Comparison of ENCODE assay signal across 29 mouse cellular contexts in the genomic region with DNA sequence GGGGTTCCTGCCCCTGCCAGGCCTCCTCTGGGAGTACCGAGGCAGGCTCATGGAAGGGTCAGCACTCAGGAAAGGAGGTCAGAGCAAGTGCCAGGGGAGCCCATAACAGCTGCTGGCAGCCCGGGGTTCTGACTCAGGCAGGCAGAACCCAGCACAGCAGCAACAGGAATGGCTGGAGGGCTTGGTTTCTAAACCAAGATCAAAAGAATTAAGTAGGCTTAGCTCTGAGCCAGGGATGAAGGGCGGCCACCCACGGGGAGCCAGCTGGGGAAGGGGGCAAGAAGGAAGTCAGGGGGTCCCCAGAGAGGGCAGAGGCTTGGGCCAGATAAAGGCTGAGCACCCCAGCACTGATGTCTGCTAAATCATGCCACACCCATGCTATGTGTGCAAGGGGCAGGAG.
DNase-seq lines count a peak whose midpoint lies in the region; ATAC-seq lines count a peak whose summit lies in the region.
"Had no signal": no experiment of that assay in that cellular context is flagged by ENCODE, and none has a peak within 500 bp of the region (broad histone marks: within the 10 kb centered on the region; RNA-seq: fewer than 3 reads in every experiment).

No protein-coding gene starts in this region.

- no peaks in the 10 kb centered on the region for H3K27me3 ChIP-seq in hindbrain, embryonic 15.5 days
- peaks cover 29% of the 10 kb centered on the region for H3K27me3 ChIP-seq in hindbrain, embryonic 10.5 days (ENCODE audit: insufficient read depth, poor library complexity, severe bottlenecking)
- H3K27me3 ChIP-seq in midbrain, embryonic 14.5 days (ENCODE audit: control insufficient read depth, insufficient read depth, low read length), result no peaks in the 10 kb centered on the region
- H3K27me3 ChIP-seq: neural tube, embryonic 12.5 days; stomach, embryonic 15.5 days had no signal

- no peak overlapping the region for H3K9ac ChIP-seq in hindbrain, embryonic 15.5 days
- H3K9ac ChIP-seq in midbrain, embryonic 14.5 days (replicated peaks; ENCODE audit: low read length), result no peak overlapping the region
- H3K9ac ChIP-seq: embryonic facial prominence, embryonic 13.5 days; forebrain, embryonic 13.5 days; heart, embryonic 15.5 days; intestine, embryonic 15.5 days; limb, embryonic 15.5 days; liver, embryonic 13.5 days; neural tube, embryonic 12.5 days; stomach, embryonic 15.5 days had no signal

- peaks cover 48% of the 10 kb centered on the region for H3K4me1 ChIP-seq in hindbrain, embryonic 15.5 days (replicated peaks)
- peaks cover 58% of the 10 kb centered on the region for H3K4me1 ChIP-seq in hindbrain, embryonic 10.5 days (replicated peaks)
- peaks cover 38% of the 10 kb centered on the region for H3K4me1 ChIP-seq in midbrain, embryonic 14.5 days (ENCODE audit: control insufficient read depth, insufficient read depth, low read length)
- H3K4me1 ChIP-seq: heart, embryonic 15.5 days; liver, embryonic 13.5 days; megakaryocyte, embryonic 14.5 days had no signal

- no peaks in the 10 kb centered on the region for H3K36me3 ChIP-seq in hindbrain, embryonic 15.5 days
- no peaks in the 10 kb centered on the region for H3K36me3 ChIP-seq in hindbrain, embryonic 10.5 days
- no peaks in the 10 kb centered on the region for H3K36me3 ChIP-seq in midbrain, embryonic 14.5 days (ENCODE audit: control insufficient read depth, insufficient read depth, low read length)
- H3K36me3 ChIP-seq: embryonic facial prominence, embryonic 13.5 days; heart, embryonic 15.5 days; intestine, embryonic 15.5 days; limb, embryonic 10.5 days; limb, embryonic 15.5 days; liver, embryonic 13.5 days; neural tube, embryonic 12.5 days; stomach, embryonic 15.5 days had no signal

- no peaks in the 10 kb centered on the region for H3K9me3 ChIP-seq in hindbrain, embryonic 15.5 days
- H3K9me3 ChIP-seq in hindbrain, embryonic 10.5 days, result no peaks in the 10 kb centered on the region
- no peaks in the 10 kb centered on the region for H3K9me3 ChIP-seq in midbrain, embryonic 14.5 days (ENCODE audit: control insufficient read depth, low read length)
- H3K9me3 ChIP-seq: embryonic facial prominence, embryonic 13.5 days; forebrain, embryonic 13.5 days; heart, embryonic 15.5 days; intestine, embryonic 15.5 days; limb, embryonic 10.5 days; limb, embryonic 15.5 days; liver, embryonic 13.5 days; megakaryocyte, embryonic 14.5 days; neural tube, embryonic 12.5 days; stomach, embryonic 15.5 days had no signal

- 0 out of 2 replicates have a peak overlapping the region, but pooled peaks have one; percentile 20 for H3K27ac ChIP-seq in hindbrain, embryonic 15.5 days (replicated peaks)
- no peak overlapping the region for H3K27ac ChIP-seq in hindbrain, embryonic 10.5 days
- 0 out of 2 replicates have a peak overlapping the region, but pooled peaks have one; percentile 2 for H3K27ac ChIP-seq in midbrain, embryonic 14.5 days (replicated peaks; ENCODE audit: low read depth, low read length)
- H3K27ac ChIP-seq: embryonic facial prominence, embryonic 13.5 days; forebrain, embryonic 13.5 days; heart, embryonic 15.5 days; hindbrain, postnatal 0 days; intestine, embryonic 15.5 days; limb, embryonic 10.5 days; limb, embryonic 15.5 days; liver, embryonic 13.5 days; neural tube, embryonic 12.5 days; stomach, embryonic 15.5 days had no signal

- H3K4me2 ChIP-seq in hindbrain, embryonic 15.5 days, result no peak overlapping the region
- H3K4me2 ChIP-seq in midbrain, embryonic 14.5 days (ENCODE audit: low read length), result no peak overlapping the region
- H3K4me2 ChIP-seq: embryonic facial prominence, embryonic 13.5 days; forebrain, embryonic 13.5 days; heart, embryonic 15.5 days; intestine, embryonic 15.5 days; limb, embryonic 15.5 days; liver, embryonic 13.5 days; neural tube, embryonic 12.5 days; stomach, embryonic 15.5 days had no signal

- WGBS in hindbrain, embryonic 15.5 days, result 16% methylated on average over 4 of the region's 4 CpGs
- WGBS in hindbrain, embryonic 10.5 days, result 12% methylated on average over 4 of the region's 4 CpGs
- 3% methylated on average over 4 of the region's 4 CpGs for WGBS in midbrain, embryonic 14.5 days

- DNase-seq in hindbrain, embryonic 10.5 days (ENCODE audit: low spot score), result no peak
- peak; percentile 63 for DNase-seq in retina, postnatal 1 day
- no peak for DNase-seq in retina, embryonic 14.5 days (ENCODE audit: low spot score)
- peak; percentile 50 for DNase-seq in midbrain, embryonic 14.5 days
- DNase-seq in adrenal gland, postnatal 4 days (ENCODE audit: low spot score in 2 of 2), result no peak
- DNase-seq: adrenal gland, postnatal 10 days; B cell, adult 2 months; cerebellum, adult 11-12 months; cerebellum, adult 9-11 months; gastrocnemius, postnatal 14 days; kidney, adult 8-10 months; kidney, postnatal 10 days; liver, embryonic 13.5 days; lung, adult 18-20 months; lung, postnatal 4 days; right cerebral cortex, postnatal 25 days had no signal

- no peak overlapping the region for H3K4me3 ChIP-seq in hindbrain, embryonic 15.5 days
- H3K4me3 ChIP-seq in hindbrain, embryonic 10.5 days, result no peak overlapping the region
- H3K4me3 ChIP-seq in midbrain, embryonic 14.5 days (replicated peaks; ENCODE audit: low read depth, low read length), result no peak overlapping the region
- H3K4me3 ChIP-seq: embryonic facial prominence, embryonic 13.5 days; forebrain, embryonic 13.5 days; heart, embryonic 15.5 days; intestine, embryonic 15.5 days; limb, embryonic 10.5 days; limb, embryonic 15.5 days; liver, embryonic 13.5 days; megakaryocyte, embryonic 14.5 days; neural tube, embryonic 12.5 days; stomach, embryonic 15.5 days had no signal

- no peak for ATAC-seq in hindbrain, embryonic 15.5 days (ENCODE audit: low FRiP score, low read depth)
- peak; percentile 27; the same call in 1 of the 2 replicates for ATAC-seq in midbrain, embryonic 14.5 days (ENCODE audit: low FRiP score, low TSS enrichment)
- ATAC-seq: activated CD4-positive, CD25-positive, alpha-beta regulatory T cell, adult 4 months; hindbrain, postnatal 0 days; intestine, embryonic 15.5 days; lung, postnatal 0 days had no signal

Comparison
In these comparisons a context has a peak if more than half of its experiments do, and no peak if none do; other contexts are left out.
1. DNase-seq: peak in retina, postnatal 1 day (single experiment) and midbrain, embryonic 14.5 days (single experiment); none in hindbrain, embryonic 10.5 days (single experiment), retina, embryonic 14.5 days (single experiment) and adrenal gland, postnatal 4 days (0 of 2).